Mouse (Mus musculus): ENCODE data around the gene Wdr19. TPM values are rescaled to one million over a fixed set of nuclear protein-coding genes. Genes with fewer than 3 reads are reported as not detected.
"Not testable (repeated sequence)": the region's sequence is repeated elsewhere in the genome, so short reads cannot be mapped to it uniquely, and the experiment has no call there.

Wdr19 gene
- total and polyA plus RNA-seq, 2 experiments from 2014 or later, result 8.1 to 11.1 TPM

DNA sequence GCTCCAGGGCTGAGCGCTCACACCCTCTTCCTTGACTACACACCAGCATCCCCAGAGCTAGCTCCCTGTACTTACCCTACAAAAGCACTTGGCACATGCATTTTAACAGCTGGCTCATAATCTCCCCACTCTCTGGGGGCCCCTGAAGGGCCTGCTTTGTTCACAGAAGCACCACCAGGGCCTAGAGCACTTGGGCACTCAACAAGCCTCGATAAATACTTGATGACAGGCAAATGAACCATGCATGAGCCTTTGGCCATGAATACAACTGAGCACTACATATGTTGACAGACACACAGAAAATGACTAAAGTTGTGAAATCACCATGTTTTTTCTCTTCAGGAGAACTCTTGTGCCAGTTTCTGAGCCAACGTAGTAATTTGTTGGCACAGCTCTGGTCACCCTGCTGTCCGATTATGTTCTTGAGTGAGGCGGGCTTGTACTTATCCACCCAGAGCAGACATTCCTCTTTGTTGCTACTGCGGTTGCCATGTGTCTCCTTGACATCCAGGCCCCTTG, 79.7 kb downstream of the Wdr19 start:
- H3K4me3 ChIP-seq (ENCODE audit: low read length), result no peak overlapping the region
- TF ChIP-seq CTCF (IDR thresholded peaks at IDR 0.05; ENCODE audit: low read depth), result peak; percentile 19
- no peak overlapping the region for H3K9ac ChIP-seq (replicated peaks; ENCODE audit: low read length)
- no peaks in the 10 kb centered on the region for H3K9me3 ChIP-seq (ENCODE audit: low read length)
- H3K4me2 ChIP-seq (ENCODE audit: low read depth, low read length), result no peak overlapping the region
- peaks cover 16% of the 10 kb centered on the region for H3K36me3 ChIP-seq (ENCODE audit: insufficient read depth, low read length)
- peak overlapping the region; percentile 66 for H3K27ac ChIP-seq
- ATAC-seq (peak; percentile 95), DNase-seq (ENCODE audit: low spot score) (peak; percentile 79)
- 53% methylated on average over 6 of the region's 6 CpGs for WGBS
- H3K4me1 ChIP-seq (ENCODE audit: insufficient read depth, low read length), result no peaks in the 10 kb centered on the region
- H3K27me3 ChIP-seq (ENCODE audit: insufficient read depth, low read length), result no peaks in the 10 kb centered on the region

DNA sequence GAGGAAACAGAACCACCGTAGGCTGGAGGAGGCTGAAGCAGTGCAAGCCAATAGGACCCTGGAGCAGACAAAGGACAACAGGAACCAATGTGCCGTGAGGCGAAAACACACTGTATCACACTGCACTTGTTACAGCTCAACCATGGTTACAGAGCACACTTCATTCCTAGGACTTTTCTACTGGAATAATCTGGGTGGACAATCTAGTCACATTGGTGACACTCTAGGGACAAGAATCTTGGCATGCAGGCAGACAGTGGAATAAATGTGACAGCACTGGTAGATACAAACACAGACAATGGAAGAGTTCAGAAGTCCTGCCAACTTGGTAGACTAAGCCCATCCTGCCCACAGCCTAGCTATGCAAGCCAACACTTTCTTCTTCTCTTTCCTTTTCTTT, 81.7 kb downstream of the Wdr19 start:
- no peak overlapping the region for H3K4me2 ChIP-seq (ENCODE audit: low read depth, low read length)
- H3K36me3 ChIP-seq (ENCODE audit: insufficient read depth, low read length), result peaks cover 23% of the 10 kb centered on the region
- WGBS, result 85% methylated on average over 3 of the region's 3 CpGs
- H3K4me3 ChIP-seq (ENCODE audit: low read length), result no peak overlapping the region
- DNase-seq (ENCODE audit: low spot score) (peak; percentile 61), ATAC-seq (peak; percentile 46)
- H3K9me3 ChIP-seq (ENCODE audit: low read length), result no peaks in the 10 kb centered on the region
- H3K27ac ChIP-seq, result no peak overlapping the region
- no peak for TF ChIP-seq CTCF (IDR thresholded peaks at IDR 0.05; ENCODE audit: low read depth)
- no peak overlapping the region for H3K9ac ChIP-seq (replicated peaks; ENCODE audit: low read length)
- no peaks in the 10 kb centered on the region for H3K27me3 ChIP-seq (ENCODE audit: insufficient read depth, low read length)
- H3K4me1 ChIP-seq (ENCODE audit: insufficient read depth, low read length), result no peaks in the 10 kb centered on the region

DNA sequence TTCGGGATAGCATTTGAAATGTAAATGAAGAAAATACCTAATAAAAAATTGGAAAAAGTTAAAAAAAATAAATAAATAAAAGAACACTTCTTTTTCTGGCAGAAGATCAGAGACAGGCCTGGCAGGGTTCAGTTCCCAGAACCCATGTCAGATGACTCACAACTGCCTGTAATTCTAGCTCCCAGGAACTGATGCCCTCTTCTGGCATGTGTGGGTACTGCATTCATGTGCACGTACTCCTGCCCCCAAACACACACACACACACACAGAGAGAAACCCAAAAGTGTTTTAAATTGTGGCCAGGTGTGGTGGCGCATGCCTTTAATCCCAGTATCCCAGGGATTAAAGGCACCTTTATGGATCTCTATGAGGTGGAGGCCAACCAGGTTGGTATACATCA, 84.7 kb downstream of the Wdr19 start:
- H3K4me2 ChIP-seq (ENCODE audit: low read depth, low read length), result no peak overlapping the region
- H3K4me1 ChIP-seq (ENCODE audit: insufficient read depth, low read length), result no peaks in the 10 kb centered on the region
- H3K9me3 ChIP-seq (ENCODE audit: low read length), result no peaks in the 10 kb centered on the region
- ATAC-seq (no peak), DNase-seq (ENCODE audit: low spot score) (no peak)
- peak; percentile 36 for TF ChIP-seq CTCF (IDR thresholded peaks at IDR 0.05; ENCODE audit: low read depth)
- no peak overlapping the region for H3K9ac ChIP-seq (replicated peaks; ENCODE audit: low read length)
- WGBS, result 93% methylated on average over 3 of the region's 3 CpGs
- no peaks in the 10 kb centered on the region for H3K27me3 ChIP-seq (ENCODE audit: insufficient read depth, low read length)
- no peak overlapping the region for H3K4me3 ChIP-seq (ENCODE audit: low read length)
- H3K27ac ChIP-seq, result no peak overlapping the region
- 0 out of 2 replicates have a peak, but pooled peaks cover 20% of the 10 kb centered on the region for H3K36me3 ChIP-seq (ENCODE audit: insufficient read depth, low read length)

DNA sequence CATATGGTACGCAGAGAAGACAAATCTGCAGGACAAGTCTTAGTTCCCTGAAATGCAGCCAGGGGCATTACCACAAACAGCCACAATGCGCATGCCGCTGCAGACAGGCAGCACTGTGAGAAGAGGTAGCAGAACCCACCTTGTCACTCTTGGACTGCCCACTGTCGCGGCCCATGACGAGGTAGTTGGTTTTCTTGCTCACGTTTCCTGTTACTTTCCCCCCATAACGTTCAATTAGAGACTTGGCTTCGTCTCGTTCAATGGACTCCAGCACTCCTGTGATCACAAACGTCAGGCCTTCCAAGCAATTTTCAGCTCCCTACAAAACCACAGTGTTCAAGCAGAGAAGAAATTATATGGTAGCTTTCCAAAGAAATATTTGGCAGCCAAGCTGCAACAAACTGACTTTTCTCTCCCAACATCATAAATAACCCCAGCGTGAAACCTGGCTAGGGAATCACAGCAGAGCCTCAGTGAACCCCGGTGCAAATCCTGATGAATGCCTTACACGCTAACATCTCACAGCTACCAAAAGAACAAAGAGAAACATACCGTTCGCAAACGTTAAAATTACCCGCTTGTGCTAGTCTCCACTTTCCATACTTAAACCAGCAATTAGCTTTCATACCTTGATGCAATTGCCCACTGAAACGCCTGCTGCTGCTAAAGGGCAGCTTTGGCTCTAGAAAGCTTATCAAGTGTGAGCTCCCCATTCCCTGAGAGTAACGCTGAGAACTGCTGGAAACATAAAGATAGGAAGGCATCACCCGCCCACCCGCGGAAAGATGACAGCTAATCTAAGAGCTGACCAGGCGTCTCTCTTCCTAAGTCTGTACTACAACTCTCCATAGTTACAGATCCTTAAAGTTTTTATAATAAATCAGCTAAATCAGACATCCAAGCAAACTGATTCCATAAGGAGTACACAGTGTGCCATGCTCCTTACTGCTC, 88.5 kb downstream of the Wdr19 start:
- 73% methylated on average over 24 of the region's 24 CpGs for WGBS
- Histone ChIP-seq H3K4me3 (ENCODE audit: low read length) (no peak overlapping the region), H3K36me3 (ENCODE audit: insufficient read depth, low read length) (peaks cover 29% of the 10 kb centered on the region; the same call in 1 of the 2 replicates), H3K4me2 (ENCODE audit: low read depth, low read length) (no peak overlapping the region), H3K9me3 (ENCODE audit: low read length) (no peaks in the 10 kb centered on the region), H3K9ac (replicated peaks; ENCODE audit: low read length) (no peak overlapping the region), H3K4me1 (ENCODE audit: insufficient read depth, low read length) (no peaks in the 10 kb centered on the region), H3K27ac (no peak overlapping the region), H3K27me3 (ENCODE audit: insufficient read depth, low read length) (no peaks in the 10 kb centered on the region)
- DNase-seq (ENCODE audit: low spot score), result peak; percentile 61
- peak; percentile 72; the same call in 1 of the 2 replicates for ATAC-seq
- peak; percentile 44 for TF ChIP-seq CTCF (IDR thresholded peaks at IDR 0.05; ENCODE audit: low read depth)

DNA sequence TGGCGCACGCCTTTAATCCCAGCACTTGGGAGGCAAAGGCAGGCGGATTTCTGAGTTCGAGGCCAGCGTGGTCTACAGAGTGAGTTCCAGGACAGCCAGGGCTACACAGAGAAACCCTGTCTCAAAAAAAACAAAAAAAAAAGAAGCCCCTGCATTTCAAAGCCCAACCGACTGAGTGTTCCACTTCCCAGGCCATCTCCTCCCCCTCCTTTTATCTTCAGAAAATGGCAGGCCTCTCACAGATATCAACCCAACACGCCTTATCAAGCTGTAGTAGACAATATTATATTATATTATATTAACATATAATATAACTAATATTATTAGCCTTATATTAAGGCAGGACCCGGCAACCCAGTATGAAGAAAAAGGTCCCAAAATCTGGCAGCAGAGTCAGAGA, 89.5 kb downstream of the Wdr19 start:
- H3K27me3 ChIP-seq (ENCODE audit: insufficient read depth, low read length); ATAC-seq; H3K4me3 ChIP-seq (ENCODE audit: low read length); H3K4me1 ChIP-seq (ENCODE audit: insufficient read depth, low read length); H3K27ac ChIP-seq; H3K9ac ChIP-seq (replicated peaks; ENCODE audit: low read length); H3K9me3 ChIP-seq (ENCODE audit: low read length); DNase-seq (ENCODE audit: low spot score); H3K4me2 ChIP-seq (ENCODE audit: low read depth, low read length): not testable (repeated sequence)
- H3K36me3 ChIP-seq (ENCODE audit: insufficient read depth, low read length), result peaks cover 33% of the 10 kb centered on the region; the same call in 1 of the 2 replicates
- WGBS, result 88% methylated on average over 8 of the region's 8 CpGs

DNA sequence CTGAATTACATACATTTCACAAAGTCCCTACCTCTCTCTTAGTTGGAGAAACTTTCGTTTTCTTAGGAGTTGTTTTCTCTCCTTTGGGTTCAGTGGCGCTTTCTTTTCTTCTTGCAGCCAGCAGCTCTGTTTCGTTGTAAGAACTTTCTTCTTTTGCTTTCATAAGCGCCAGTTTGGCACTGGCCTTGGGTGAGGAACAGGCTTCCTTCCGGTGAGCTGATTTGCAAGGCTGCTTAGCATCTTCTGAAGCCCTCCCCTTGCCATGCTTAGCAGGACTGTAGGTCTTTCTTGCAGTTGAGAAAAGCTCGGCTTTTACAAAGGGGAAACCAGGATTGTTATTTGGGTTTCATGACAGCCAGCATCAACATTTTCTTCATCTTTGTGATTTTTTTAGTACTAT, 94.1 kb downstream of the Wdr19 start:
- WGBS, result 87% methylated on average over 6 of the region's 6 CpGs
- Histone ChIP-seq H3K36me3 (ENCODE audit: insufficient read depth, low read length) (peaks cover 23% of the 10 kb centered on the region; the same call in 1 of the 2 replicates), H3K27me3 (ENCODE audit: insufficient read depth, low read length) (no peaks in the 10 kb centered on the region), H3K4me2 (ENCODE audit: low read depth, low read length) (no peak overlapping the region), H3K4me1 (ENCODE audit: insufficient read depth, low read length) (no peaks in the 10 kb centered on the region), H3K27ac (no peak overlapping the region), H3K9ac (replicated peaks; ENCODE audit: low read length) (no peak overlapping the region), H3K4me3 (ENCODE audit: low read length) (no peak overlapping the region), H3K9me3 (ENCODE audit: low read length) (no peaks in the 10 kb centered on the region)
- no peak for TF ChIP-seq CTCF (IDR thresholded peaks at IDR 0.05; ENCODE audit: low read depth)
- ATAC-seq (no peak), DNase-seq (ENCODE audit: low spot score) (no peak)

DNA sequence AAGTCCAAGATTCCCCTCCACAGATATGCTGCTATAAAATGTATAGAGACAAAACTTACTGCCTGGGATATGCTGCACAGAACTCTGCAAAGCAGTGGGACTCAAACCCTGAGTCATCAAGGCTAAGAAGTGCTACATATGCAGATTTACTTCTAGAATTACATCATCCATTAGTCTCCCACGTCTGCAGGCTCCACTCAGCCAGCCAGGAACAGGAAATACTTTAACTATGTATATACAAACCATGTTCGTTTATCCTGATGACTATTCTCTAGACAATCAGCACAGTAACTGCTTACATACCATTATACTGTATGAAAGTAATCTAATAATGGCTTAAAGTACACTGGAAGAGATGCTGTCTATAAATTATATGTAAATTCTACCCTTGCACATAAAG, 94.8 kb downstream of the Wdr19 start:
- peaks cover 21% of the 10 kb centered on the region; the same call in 1 of the 2 replicates for H3K36me3 ChIP-seq (ENCODE audit: insufficient read depth, low read length)
- DNase-seq (ENCODE audit: low spot score), result no peak
- H3K4me3 ChIP-seq (ENCODE audit: low read length), result no peak overlapping the region
- no peak overlapping the region for H3K4me2 ChIP-seq (ENCODE audit: low read depth, low read length)
- no peak overlapping the region for H3K9ac ChIP-seq (replicated peaks; ENCODE audit: low read length)
- 78% methylated on average over 2 of the region's 2 CpGs for WGBS
- ATAC-seq, result no peak
- no peak overlapping the region for H3K27ac ChIP-seq
- H3K9me3 ChIP-seq (ENCODE audit: low read length), result no peaks in the 10 kb centered on the region
- H3K4me1 ChIP-seq (ENCODE audit: insufficient read depth, low read length), result no peaks in the 10 kb centered on the region
- TF ChIP-seq CTCF (IDR thresholded peaks at IDR 0.05; ENCODE audit: low read depth), result no peak
- no peaks in the 10 kb centered on the region for H3K27me3 ChIP-seq (ENCODE audit: insufficient read depth, low read length)

Data from hindbrain, postnatal 0 days (tissue).